Comparison of ENCODE assay signal across 7 mouse cellular contexts in genomic region chr8:47676224-47676623, GRCm38 (mm10). TPM values are rescaled to one million over a fixed set of nuclear protein-coding genes. Genes with fewer than 3 reads are reported as not detected.
DNase-seq lines count a peak whose midpoint lies in the region; ATAC-seq and TF ChIP-seq lines count a peak whose summit lies in the region.

No protein-coding gene starts in this region.

- no peaks in the 10 kb centered on the region for H3K36me3 ChIP-seq in testis, adult 2 months (ENCODE audit: control insufficient read depth, insufficient read depth, low read length)
- peaks cover 3% of the 10 kb centered on the region; the same call in 1 of the 2 replicates for H3K36me3 ChIP-seq in forebrain, embryonic 13.5 days (ENCODE audit: poor library complexity, severe bottlenecking)
- no peaks in the 10 kb centered on the region for H3K36me3 ChIP-seq in limb, embryonic 13.5 days
- no peaks in the 10 kb centered on the region for H3K36me3 ChIP-seq in stomach, embryonic 14.5 days (ENCODE audit: control insufficient read depth, insufficient read depth, low read length)

- ATAC-seq in forebrain, embryonic 13.5 days, result no peak
- ATAC-seq in limb, embryonic 13.5 days (ENCODE audit: low FRiP score, low read depth), result no peak
- ATAC-seq in stomach, embryonic 14.5 days (ENCODE audit: insufficient number of reproducible peaks, insufficient read depth, low FRiP score, low read depth), result no peak

- H3K9me3 ChIP-seq in forebrain, embryonic 13.5 days (replicated peaks), result no peaks in the 10 kb centered on the region
- no peaks in the 10 kb centered on the region for H3K9me3 ChIP-seq in limb, embryonic 13.5 days
- H3K9me3 ChIP-seq in stomach, embryonic 14.5 days (ENCODE audit: control insufficient read depth, low read depth, low read length), result no peaks in the 10 kb centered on the region

- intact Hi-C loops in left cerebral cortex, postnatal 25 days (cut with DNase I), result no loop called here

- no peaks in the 10 kb centered on the region for H3K27me3 ChIP-seq in testis, adult 2 months (ENCODE audit: control insufficient read depth, insufficient read depth, low read length)
- H3K27me3 ChIP-seq in forebrain, embryonic 13.5 days, result no peaks in the 10 kb centered on the region
- no peaks in the 10 kb centered on the region for H3K27me3 ChIP-seq in limb, embryonic 13.5 days
- H3K27me3 ChIP-seq in stomach, embryonic 14.5 days (ENCODE audit: control insufficient read depth, insufficient read depth, low read length), result no peaks in the 10 kb centered on the region

- H3K27ac ChIP-seq in testis, adult 2 months (ENCODE audit: control insufficient read depth, insufficient read depth, low read depth, low read length), result peak overlapping the region; percentile 98
- peak overlapping the region; percentile 91; the same call in 1 of the 2 replicates for H3K27ac ChIP-seq in forebrain, embryonic 13.5 days
- no peak overlapping the region for H3K27ac ChIP-seq in limb, embryonic 13.5 days
- H3K27ac ChIP-seq in stomach, embryonic 14.5 days (ENCODE audit: low read length), result peak overlapping the region; percentile 96; the same call in 1 of the 2 replicates

- no peak for DNase-seq in testis, postnatal 10 days (ENCODE audit: low spot score)
- no peak for DNase-seq in frontal cortex, adult 2 months (ENCODE audit: extremely low spot score in 1 of 2, low spot score in 1 of 2)
- no peak for DNase-seq in left cerebral cortex, postnatal 25 days (ENCODE audit: low spot score in 2 of 2)

- 2% methylated on average over 15 of the region's 15 CpGs for WGBS in forebrain, embryonic 13.5 days
- 3% methylated on average over 15 of the region's 15 CpGs for WGBS in limb, embryonic 13.5 days
- WGBS in stomach, embryonic 14.5 days, result 2% methylated on average over 15 of the region's 15 CpGs

- H3K4me3 ChIP-seq in testis, adult 2 months (ENCODE audit: control insufficient read depth, low read depth, low read length), result peak overlapping the region; percentile 99
- H3K4me3 ChIP-seq in forebrain, embryonic 13.5 days, result peak overlapping the region; percentile 96
- peak overlapping the region; percentile 96 for H3K4me3 ChIP-seq in limb, embryonic 13.5 days
- peak overlapping the region; percentile 97 for H3K4me3 ChIP-seq in stomach, embryonic 14.5 days (ENCODE audit: low read depth, low read length)

- no peak for TF ChIP-seq CTCF in testis, adult 2 months (IDR thresholded peaks at IDR 0.05; ENCODE audit: control insufficient read depth, insufficient read depth, insufficient replicate concordance, low read depth, low read length)

- no peak for TF ChIP-seq POLR2A in testis, adult 2 months (IDR thresholded peaks at IDR 0.05; ENCODE audit: control insufficient read depth, low read depth, low read length)

- peak overlapping the region; percentile 81 for H3K4me2 ChIP-seq in forebrain, embryonic 13.5 days
- peak overlapping the region; percentile 75 for H3K4me2 ChIP-seq in limb, embryonic 13.5 days (replicated peaks)
- H3K4me2 ChIP-seq in stomach, embryonic 14.5 days (replicated peaks; ENCODE audit: low read depth, low read length), result peak overlapping the region; percentile 71

- peak overlapping the region; percentile 86 for H3K9ac ChIP-seq in forebrain, embryonic 13.5 days
- H3K9ac ChIP-seq in limb, embryonic 13.5 days, result peak overlapping the region; percentile 90
- peak overlapping the region; percentile 90 for H3K9ac ChIP-seq in stomach, embryonic 14.5 days (replicated peaks; ENCODE audit: low read depth, low read length)

- peaks cover 6% of the 10 kb centered on the region; the same call in 1 of the 2 replicates for H3K4me1 ChIP-seq in testis, adult 2 months (ENCODE audit: control insufficient read depth, insufficient read depth, low read length)
- H3K4me1 ChIP-seq in forebrain, embryonic 13.5 days, result peaks cover 15% of the 10 kb centered on the region; the same call in 1 of the 2 replicates
- H3K4me1 ChIP-seq in limb, embryonic 13.5 days, result 0 out of 2 replicates have a peak, but pooled peaks cover 7% of the 10 kb centered on the region
- H3K4me1 ChIP-seq in stomach, embryonic 14.5 days (ENCODE audit: control insufficient read depth, insufficient read depth, low read length), result 0 out of 2 replicates have a peak, but pooled peaks cover 8% of the 10 kb centered on the region

RNA-seq across cellular contexts. Expression of gene Ing2, which starts 0.9 kb away (rescaled TPM):
- 11.7 and 16.6 TPM in 2 replicates for polyA plus RNA-seq in testis, adult 2 months (2012; rRNA removed)
- polyA plus RNA-seq in forebrain, embryonic 13.5 days (2015; fragmentation: Nextera tagmentation; extraction: Ambion mirVana), result 6.5 and 7.5 TPM in 2 replicates
- 9.3 and 9.7 TPM in 2 replicates for polyA plus RNA-seq in limb, embryonic 13.5 days (2015; fragmentation: Nextera tagmentation; extraction: Ambion mirVana)
- 14.7 and 17.2 TPM in 2 replicates for polyA plus RNA-seq in stomach, embryonic 14.5 days (2014; fragmentation: Nextera tagmentation; extraction: Ambion mirVana)
- 37.4 and 38.9 TPM in 2 replicates for polyA plus RNA-seq in frontal cortex, adult 2 months (2012; rRNA removed)
- total RNA-seq in left cerebral cortex, postnatal 25 days (2021), result 10 to 100 TPM; 48.9 to 52.6 TPM

RNA-seq across cellular contexts. Expression of gene Cdkn2aip, which starts 37.5 kb away (rescaled TPM):
- 39.7 and 40.1 TPM in 2 replicates for polyA plus RNA-seq in testis, adult 2 months (2012; rRNA removed)
- polyA plus RNA-seq in forebrain, embryonic 13.5 days (2015; fragmentation: Nextera tagmentation; extraction: Ambion mirVana), result 47.3 and 47.9 TPM in 2 replicates
- polyA plus RNA-seq in limb, embryonic 13.5 days (2015; fragmentation: Nextera tagmentation; extraction: Ambion mirVana), result 26.5 and 27.9 TPM in 2 replicates
- polyA plus RNA-seq in stomach, embryonic 14.5 days (2014; fragmentation: Nextera tagmentation; extraction: Ambion mirVana), result 23.7 and 24.2 TPM in 2 replicates
- 11.4 and 13.4 TPM in 2 replicates for polyA plus RNA-seq in frontal cortex, adult 2 months (2012; rRNA removed)
- 10 to 100 TPM; 16.8 to 17.4 TPM for total RNA-seq in left cerebral cortex, postnatal 25 days (2021)
